Mouse (Mus musculus) cerebral cortex, adult 2 months (tissue): ENCODE measurements around the gene Zfp526.

Experiments
- WGBS: fragments of 180-500 bp; shearing (Covaris S2); methylation state at CpG from one replicate; pipeline ENCODE4 v1.1.7; 2018; 5-methylcytosine and 5-hydroxymethylcytosine counted together

Gene Zfp526

DNA sequence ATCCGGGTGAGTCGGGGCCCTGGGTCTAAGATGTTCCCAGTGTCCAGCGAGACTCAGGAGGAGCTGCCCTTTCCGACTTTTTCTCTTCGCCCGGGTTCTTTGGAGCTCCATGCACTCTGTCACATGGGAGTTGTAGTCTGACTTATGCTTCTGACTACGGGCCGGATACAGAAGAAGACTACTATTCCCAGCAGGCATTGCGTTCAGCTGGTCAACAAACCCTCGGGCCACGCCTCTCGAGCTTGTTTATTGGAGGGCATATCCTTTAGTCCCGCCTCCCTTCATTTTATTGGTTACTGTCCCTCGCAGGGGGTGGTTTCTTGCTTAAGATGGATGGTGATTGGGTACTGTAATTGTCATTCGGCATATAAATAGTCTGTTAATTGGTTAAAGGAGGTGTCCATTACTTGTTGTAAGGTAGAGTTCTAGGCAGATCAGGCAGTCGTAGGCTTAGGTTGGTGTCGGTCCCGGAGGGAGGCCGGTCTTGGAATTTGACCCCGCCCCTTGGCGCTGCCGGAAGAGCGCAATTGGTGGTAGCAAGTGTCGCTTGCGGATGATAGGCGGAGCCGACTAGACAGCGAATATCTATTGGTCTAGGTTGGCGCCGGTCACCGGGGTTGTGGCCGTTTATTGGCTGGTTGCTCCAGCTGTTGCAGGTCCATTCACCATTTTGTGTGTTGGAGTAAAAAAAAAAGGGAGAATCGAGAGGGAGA, 46.7 kb downstream of the Zfp526 start:
- under 1% methylated on average over 33 of the region's 33 CpGs for WGBS

DNA sequence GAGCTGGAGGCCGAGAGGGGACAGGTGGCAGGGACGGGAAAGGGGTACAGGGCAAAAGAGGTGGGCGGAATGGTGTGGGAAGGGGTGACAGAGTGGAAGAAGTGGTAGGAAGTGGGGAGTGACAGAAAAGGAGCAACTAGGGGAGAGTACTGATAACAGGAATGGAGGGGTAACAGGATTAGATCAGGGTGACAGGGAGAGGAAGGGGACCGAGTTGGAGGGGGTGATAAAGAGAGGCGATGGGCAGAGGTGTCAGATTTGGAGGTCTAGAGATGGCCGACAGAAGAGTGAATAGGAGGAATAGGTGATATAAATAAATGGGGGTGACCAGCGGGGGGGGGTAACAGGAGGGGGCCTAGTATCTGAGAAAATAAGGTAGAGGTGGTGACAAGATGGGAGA, 47.4 kb downstream of the Zfp526 start:
- WGBS: under 1% methylated on average over 7 of the region's 7 CpGs

DNA sequence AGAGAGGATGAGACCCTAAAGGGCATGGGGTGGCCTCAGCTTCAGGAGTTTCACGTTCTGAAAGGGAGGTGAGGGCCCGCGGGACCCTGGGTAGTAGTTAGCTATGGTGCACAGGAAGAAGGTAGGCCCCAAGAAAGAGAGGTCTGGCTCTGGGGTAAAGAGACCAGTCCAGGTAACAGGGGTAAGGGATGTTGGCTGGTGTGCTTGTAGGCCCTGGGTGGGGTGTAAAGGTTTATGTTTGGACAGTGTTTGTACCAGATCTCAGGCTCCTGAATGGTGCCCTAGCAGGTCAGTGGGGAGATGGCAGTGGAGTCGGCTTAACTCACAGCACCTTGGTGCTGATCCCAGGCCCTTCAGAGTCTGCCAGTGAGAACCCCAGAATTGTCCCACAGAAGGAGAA, 47.8 kb downstream of the Zfp526 start:
- WGBS: 22% methylated on average over 4 of the region's 4 CpGs

DNA sequence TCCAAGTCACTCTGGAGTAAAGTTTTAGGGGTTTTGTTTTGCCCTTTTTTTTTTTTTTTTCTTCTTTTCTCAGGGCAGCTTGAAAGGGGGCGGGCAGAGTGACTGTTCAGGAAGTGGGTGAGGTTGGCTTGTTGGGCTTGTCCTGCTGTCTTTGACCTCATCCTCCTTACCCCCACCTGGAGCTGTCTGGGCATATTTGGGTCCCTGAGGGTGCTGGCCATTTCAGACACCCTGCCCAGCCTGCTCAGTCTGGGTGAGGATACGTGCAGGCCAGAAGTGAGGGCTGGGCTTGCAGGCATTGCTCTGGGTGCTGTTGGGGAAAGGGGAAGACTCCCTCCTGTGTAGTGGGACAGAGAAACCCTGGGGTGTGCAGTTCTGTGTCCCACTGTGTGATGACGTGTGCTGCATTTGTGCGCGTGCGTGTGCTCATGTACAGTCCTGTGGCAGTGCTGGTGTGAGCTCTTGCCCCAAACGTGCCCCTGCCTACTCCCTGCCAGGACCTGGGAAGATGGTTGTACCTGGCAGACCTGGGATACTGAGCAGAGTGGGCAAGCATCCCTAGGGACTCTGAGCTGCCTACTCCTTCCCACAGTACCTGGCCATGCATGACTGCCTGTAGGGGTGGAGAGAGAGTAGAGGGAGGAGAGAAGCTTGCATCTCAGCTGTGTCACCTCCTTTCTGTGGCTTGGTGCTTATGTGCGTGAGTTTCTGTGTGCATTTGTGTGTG, 48.5 kb downstream of the Zfp526 start:
- 53% methylated on average over 8 of the region's 8 CpGs for WGBS

DNA sequence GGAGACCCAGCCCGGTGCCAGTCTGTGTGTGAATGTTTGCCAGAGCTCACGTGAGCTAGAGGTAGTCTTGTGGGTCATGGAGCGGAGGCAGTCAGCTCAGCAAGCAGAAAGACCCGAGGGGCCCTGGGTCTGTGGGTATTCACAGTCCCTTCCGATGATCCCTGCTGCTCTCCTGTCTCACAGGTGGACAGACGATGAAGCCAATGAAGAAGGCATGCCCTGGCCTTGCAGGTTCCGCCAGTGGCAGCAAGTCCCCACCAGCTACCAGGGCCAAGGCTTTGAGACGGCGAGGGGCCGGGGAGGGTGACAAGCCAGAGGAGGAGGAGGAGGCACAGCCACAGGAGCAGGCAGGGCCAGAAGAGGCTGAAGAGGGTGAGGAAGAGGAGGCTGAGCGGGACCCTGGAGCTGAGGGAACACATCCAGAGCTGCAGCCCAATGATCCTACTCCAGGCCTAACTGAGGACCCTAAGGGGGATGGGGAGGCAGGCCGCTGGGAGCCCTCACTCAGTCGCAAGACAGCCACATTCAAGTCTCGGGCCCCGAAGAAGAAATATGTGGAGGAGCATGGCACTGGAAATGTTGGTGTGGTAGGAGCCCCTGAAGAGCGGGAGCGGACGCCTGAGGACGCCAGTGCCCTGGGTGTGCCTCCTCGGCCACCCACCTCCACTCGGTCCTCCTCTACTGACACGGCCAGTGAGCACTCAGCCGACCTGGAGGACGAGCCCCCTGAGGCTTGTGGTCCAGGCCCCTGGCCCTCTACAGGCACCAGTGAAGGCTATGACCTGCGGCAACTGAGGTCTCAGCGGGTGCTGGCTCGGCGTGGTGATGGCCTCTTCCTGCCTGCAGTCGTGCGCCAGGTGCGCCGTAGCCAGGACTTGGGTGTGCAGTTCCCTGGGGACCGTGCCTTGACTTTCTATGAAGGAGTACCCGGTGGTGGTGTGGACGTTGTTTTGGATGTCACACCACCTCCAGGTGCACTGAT, 49.7 kb downstream of the Zfp526 start:
- 90% methylated on average over 35 of the region's 35 CpGs for WGBS

DNA sequence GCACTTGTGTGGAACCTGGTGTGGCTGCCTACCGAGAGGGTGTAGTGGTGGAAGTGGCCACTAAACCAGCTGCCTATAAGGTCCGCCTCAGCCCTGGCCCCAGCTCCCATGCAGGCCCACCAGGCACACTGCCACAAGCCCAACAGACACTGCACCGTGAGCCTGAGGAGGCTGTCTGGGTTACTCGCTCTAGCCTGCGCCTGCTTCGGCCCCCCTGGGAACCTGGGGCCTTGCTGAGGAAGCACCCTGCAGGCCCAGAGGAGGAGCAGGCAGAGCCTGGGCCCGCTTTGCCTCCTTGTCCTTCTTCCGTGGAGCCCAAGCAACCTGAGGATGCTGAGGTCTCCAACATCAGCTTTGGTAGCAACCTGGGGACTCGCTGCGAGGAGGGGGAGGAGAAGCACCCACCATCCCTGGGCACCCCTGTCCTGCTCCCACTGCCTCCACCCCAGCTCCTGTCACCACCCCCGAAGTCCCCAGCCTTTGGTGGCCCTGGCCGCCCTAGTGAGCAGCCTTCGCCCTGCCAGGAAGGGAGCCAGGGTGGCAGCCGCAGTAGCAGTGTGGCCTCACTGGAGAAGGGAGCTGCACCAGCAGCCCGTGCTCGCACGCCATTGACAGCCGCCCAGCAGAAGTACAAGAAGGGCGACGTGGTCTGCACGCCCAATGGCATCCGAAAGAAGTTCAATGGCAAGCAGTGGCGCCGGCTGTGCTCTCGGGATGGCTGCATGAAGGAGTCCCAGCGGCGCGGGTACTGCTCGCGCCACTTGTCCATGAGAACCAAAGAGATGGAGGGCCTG, 50.6 kb downstream of the Zfp526 start:
- 89% methylated on average over 30 of the region's 30 CpGs for WGBS

DNA sequence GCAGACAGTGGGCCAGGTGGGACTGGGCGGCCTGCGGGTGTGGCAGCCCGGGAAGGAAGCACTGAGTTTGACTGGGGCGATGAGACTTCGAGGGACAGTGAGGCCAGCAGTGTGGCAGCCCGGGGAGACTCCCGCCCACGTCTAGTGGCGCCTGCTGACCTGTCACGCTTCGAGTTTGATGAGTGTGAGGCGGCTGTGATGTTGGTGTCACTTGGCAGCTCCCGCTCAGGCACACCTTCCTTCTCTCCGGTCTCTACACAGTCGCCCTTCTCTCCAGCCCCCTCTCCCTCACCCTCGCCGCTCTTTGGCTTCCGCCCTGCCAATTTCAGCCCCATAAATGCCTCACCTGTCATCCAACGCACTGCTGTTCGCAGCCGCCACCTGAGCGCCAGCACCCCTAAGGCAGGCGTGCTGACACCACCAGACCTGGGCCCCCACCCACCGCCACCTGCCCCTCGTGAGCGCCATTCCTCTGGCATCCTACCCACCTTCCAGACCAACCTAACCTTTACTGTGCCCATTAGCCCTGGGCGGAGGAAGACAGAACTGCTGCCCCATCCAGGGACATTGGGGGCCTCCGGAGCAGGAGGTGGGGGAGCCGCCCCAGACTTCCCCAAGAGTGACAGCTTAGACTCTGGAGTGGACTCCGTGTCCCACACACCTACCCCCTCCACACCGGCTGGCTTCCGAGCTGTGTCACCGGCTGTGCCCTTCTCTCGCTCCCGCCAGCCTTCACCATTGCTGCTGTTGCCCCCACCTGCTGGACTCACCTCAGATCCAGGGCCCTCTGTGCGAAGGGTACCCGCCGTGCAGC, 51.4 kb downstream of the Zfp526 start:
- WGBS: 88% methylated on average over 38 of the region's 38 CpGs

DNA sequence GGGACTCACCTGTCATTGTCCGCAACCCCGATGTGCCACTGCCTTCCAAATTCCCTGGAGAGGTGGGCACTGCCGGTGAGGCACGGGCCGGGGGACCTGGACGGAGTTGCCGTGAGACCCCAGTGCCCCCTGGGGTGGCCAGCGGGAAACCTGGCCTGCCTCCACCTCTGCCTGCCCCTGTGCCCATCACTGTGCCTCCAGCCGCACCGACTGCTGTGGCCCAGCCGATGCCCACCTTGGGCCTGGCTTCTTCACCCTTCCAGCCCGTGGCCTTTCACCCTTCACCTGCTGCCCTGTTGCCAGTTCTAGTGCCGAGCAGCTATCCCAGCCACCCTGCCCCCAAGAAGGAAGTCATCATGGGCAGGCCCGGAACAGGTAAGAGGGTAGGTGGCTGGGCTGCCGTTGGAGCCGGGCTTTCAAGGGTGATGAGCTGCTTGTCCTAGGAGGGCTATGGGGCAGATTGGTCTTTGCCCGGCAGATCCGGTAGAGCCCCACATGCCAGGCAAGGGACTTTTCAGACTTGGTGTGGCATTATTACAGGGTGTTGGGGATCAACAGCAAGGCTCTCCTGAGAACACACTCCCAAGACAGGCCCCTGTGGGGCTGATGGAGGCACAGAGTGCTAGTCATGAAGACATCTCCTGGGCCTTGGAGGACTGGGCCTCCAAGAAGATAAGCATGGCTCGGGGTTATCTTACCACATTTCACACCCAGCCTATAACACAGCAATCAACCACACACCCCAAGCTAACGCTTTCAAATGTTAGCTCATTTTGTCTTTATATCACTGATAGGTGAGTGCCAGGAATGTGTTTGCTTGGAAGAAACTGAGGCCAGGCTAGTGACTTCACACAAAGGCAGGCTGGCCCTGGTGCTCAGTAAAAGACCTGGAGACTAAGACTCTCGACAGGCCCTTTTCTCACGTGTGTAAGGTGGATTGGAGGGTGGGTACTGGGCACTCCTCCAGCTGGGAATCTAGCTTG, 52.3 kb downstream of the Zfp526 start:
- WGBS: 88% methylated on average over 22 of the region's 22 CpGs

DNA sequence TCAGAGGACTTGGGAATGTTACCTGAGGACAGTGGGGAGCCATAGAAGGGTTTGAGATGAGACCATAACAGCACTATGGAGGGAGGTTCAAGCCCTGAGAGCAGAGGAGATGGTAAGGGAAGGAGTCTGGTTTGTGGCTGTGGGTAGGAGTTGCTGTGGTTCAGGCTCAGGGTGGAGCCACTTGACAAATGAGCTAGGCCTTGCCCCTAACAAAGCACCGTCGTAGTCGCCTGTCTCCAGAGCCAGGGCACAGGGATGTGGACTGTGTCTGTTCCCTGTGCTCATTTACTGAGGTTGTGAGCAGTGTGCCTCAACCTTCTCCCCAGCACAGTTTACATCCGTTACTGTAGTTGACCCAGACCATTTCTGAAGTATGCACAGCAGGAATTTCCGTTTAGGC, 53.3 kb downstream of the Zfp526 start:
- 46% methylated on average over 5 of the region's 5 CpGs for WGBS

DNA sequence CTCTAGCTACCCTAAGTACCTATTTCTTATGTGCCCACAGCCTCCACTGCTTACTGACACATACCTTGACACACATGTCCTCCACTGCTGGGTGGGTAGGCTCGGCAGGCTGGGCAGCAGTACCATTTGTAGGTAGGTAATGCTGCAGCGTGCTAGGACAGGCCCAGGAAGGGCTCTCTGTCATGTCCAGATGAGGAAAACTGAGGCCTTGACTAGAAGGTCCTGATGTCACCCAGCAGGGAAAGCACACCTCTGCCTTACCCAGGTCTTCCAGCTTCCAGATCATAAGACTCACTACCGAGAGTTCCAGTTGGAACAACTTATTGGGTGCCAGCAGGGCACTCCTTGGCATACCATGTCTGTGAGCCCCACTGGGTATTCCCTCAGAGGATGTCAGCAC, 53.8 kb downstream of the Zfp526 start:
- 68% methylated on average over 3 of the region's 3 CpGs for WGBS

DNA sequence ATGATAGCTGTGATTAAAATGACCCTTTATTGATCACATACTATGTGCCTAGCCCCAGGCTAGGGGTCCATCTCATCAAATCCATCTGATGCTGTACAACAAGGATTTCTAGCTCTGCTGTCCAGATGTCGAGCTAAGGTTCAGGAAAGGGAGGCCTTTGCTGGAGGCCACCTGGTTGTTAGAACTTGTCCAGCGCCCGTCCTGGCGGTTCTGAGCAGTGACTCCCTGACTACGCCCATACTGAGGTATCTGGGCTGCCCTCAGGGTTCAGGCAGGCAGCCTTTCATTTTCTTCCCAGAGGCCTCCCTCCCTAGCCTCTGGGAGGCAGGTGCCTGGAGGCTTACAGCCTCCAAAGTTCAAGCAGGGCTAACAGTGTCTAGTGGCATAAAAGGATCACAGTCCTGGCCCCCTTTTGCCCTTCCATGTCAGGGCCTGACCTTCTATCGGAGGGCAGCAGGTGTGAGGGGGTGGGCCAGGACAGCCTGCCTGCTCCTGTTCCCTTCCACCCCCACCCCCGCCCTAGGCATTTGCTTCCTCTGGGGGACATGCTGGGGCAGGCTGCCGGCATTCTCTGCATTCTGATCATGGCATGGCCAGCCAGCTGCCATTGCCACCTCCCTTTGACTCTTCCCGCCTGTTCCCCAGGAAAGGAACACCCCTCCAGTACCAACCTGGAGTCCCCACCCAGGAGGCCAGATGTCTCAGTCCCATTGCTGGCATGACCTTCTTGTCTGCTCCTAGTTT, 54.5 kb downstream of the Zfp526 start:
- 61% methylated on average over 9 of the region's 9 CpGs for WGBS
